Mouse (Mus musculus) heart, postnatal 25 days (tissue): ENCODE measurements at regions not wholly inside any gene's neighbourhood (a gene's known extent, or its start where the extent isn't known, plus 50 kb on each side); places are given as distances from the start of the nearest gene placed in this dataset.

Experiments used
- DNase-seq: peaks from one replicate; pipeline ENCODE4 v3.0.0; 2022; ENCODE audit warnings: low spot score
- intact Hi-C: fragments of 180-260 bp; cut with DNase I; formaldehyde crosslinking; loops from one replicate; pipeline ENCODE4 v1.15.1; 2025

GRCm38 (mm10) chr19:21214253-21214652 lies 57.8 kb upstream of the Zfand5 start:
- no peak for DNase-seq
- intact Hi-C loops: no loop called here

- intact Hi-C loops: no loop called here
- no peak for DNase-seq
These were observed 78.6 kb upstream of the Zfand5 start for GRCm38 (mm10) chr19:21193461-21193860.

GRCm38 (mm10) chr19:21192576-21192975 lies 79.5 kb upstream of the Zfand5 start:
- no peak for DNase-seq
- intact Hi-C loops: no loop called here

- DNase-seq: no peak
- intact Hi-C loops: no loop called here
These were observed 82.9 kb upstream of the Zfand5 start for GRCm38 (mm10) chr19:21189216-21189615.

- intact Hi-C loops: no loop called here
- DNase-seq: no peak
These were observed 85.4 kb upstream of the Zfand5 start for GRCm38 (mm10) chr19:21186656-21187055.

GRCm38 (mm10) chr19:21186016-21186415 lies 86.1 kb upstream of the Zfand5 start:
- DNase-seq: no peak
- intact Hi-C loops: no loop called here

GRCm38 (mm10) chr19:21183028-21183427 lies 89.0 kb upstream of the Zfand5 start:
- DNase-seq: no peak
- intact Hi-C loops: no loop called here

GRCm38 (mm10) chr19:21179886-21180285 lies 92.2 kb upstream of the Zfand5 start:
- DNase-seq: no peak
- intact Hi-C loops: loop anchor here (5.0 to 10.0 kb wide), 2 partner anchors 85 to 143 kb away; no protein-coding TSS in a partner anchor

GRCm38 (mm10) chr19:21175426-21175831 lies 96.6 kb upstream of the Zfand5 start:
- intact Hi-C loops: loop anchor here (5.0 to 10.0 kb wide), 2 partner anchors 89 to 138 kb away; no protein-coding TSS in a partner anchor
- peak; percentile 4 for DNase-seq

GRCm38 (mm10) chr19:21174636-21175035 lies 97.4 kb upstream of the Zfand5 start:
- intact Hi-C loops: loop anchor here (5.0 to 10.0 kb wide), 2 partner anchors 90 to 137 kb away; no protein-coding TSS in a partner anchor

GRCm38 (mm10) chr19:21173896-21174483 lies 98.1 kb upstream of the Zfand5 start:
- intact Hi-C loops: loop anchor here (10.0 kb wide), 1 partner anchor 91 kb away; no protein-coding TSS in a partner anchor
- no peak for DNase-seq

More at GRCm38 (mm10) chr19:21174636-21175035, 97.4 kb upstream of the Zfand5 start:
- no peak for DNase-seq

- intact Hi-C loops: loop anchor here (10.0 kb wide), 1 partner anchor 94 kb away; no protein-coding TSS in a partner anchor
These were observed 100.9 kb upstream of the Zfand5 start for GRCm38 (mm10) chr19:21171191-21171590.

GRCm38 (mm10) chr19:21170785-21171184 lies 101.3 kb upstream of the Zfand5 start:
- DNase-seq: no peak
- intact Hi-C loops: loop anchor here (10.0 kb wide), 1 partner anchor 94 kb away; no protein-coding TSS in a partner anchor

More at GRCm38 (mm10) chr19:21171191-21171590, 100.9 kb upstream of the Zfand5 start:
- no peak for DNase-seq

- DNase-seq: no peak
- intact Hi-C loops: no loop called here
These were observed 105.1 kb upstream of the Zfand5 start for GRCm38 (mm10) chr19:21166939-21167338.

GRCm38 (mm10) chr19:21166465-21166860 lies 105.6 kb upstream of the Zfand5 start:
- DNase-seq: no peak

GRCm38 (mm10) chr19:21165763-21166464 lies 106.2 kb upstream of the Zfand5 start:
- no peak for DNase-seq

More at GRCm38 (mm10) chr19:21166465-21166860, 105.6 kb upstream of the Zfand5 start:
- intact Hi-C loops: no loop called here

GRCm38 (mm10) chr19:21163978-21164377 lies 108.1 kb upstream of the Zfand5 start:
- no peak for DNase-seq
- intact Hi-C loops: no loop called here

More at GRCm38 (mm10) chr19:21165763-21166464, 106.2 kb upstream of the Zfand5 start:
- intact Hi-C loops: no loop called here

GRCm38 (mm10) chr19:21160946-21161345 lies 111.1 kb upstream of the Zfand5 start:
- DNase-seq: no peak
- intact Hi-C loops: no loop called here

GRCm38 (mm10) chr19:21159189-21160137 lies 112.6 kb upstream of the Zfand5 start:
- intact Hi-C loops: no loop called here
- no peak for DNase-seq

- intact Hi-C loops: no loop called here
- DNase-seq: no peak
These were observed 117.9 kb upstream of the Zfand5 start for GRCm38 (mm10) chr19:21154162-21154561.
